26 mouse cellular contexts compared by ENCODE assay signal in genomic region chr10:67177410-67177809, GRCm38 (mm10).
A peak's percentile ranks its signal among the peaks of the same experiment; 100 is the strongest.
DNase-seq lines count a peak whose midpoint lies in the region; ATAC-seq and TF ChIP-seq lines count a peak whose summit lies in the region.
"Had no signal": no experiment of that assay in that cellular context is flagged by ENCODE, and none has a peak within 500 bp of the region (broad histone marks: within the 10 kb centered on the region; RNA-seq: fewer than 3 reads in every experiment).

No protein-coding gene starts in this region.

- H3K27ac ChIP-seq in CH12.LX (ENCODE audit: insufficient read depth, low read depth): no peak overlapping the region
- peak overlapping the region; percentile 5; the same call in 1 of the 2 replicates for H3K27ac ChIP-seq in liver, embryonic 11.5 days (ENCODE audit: low read depth, low read length)
- peak overlapping the region; percentile 29; the same call in 1 of the 2 replicates for H3K27ac ChIP-seq in liver, postnatal 0 days (ENCODE audit: low read depth)
- H3K27ac ChIP-seq: forebrain, embryonic 15.5 days; hindbrain, postnatal 0 days; left cerebral cortex, adult 2 months; limb, embryonic 15.5 days; stomach, embryonic 15.5 days had no signal

- H3K27me3 ChIP-seq in CH12.LX (replicated peaks): no peaks in the 10 kb centered on the region
- H3K27me3 ChIP-seq in liver, embryonic 11.5 days (replicated peaks; ENCODE audit: control insufficient read depth, insufficient read depth, low read length): no peaks in the 10 kb centered on the region
- H3K27me3 ChIP-seq in liver, postnatal 0 days (ENCODE audit: insufficient read depth, low read length): no peaks in the 10 kb centered on the region
- H3K27me3 ChIP-seq: forebrain, embryonic 15.5 days; heart, embryonic 12.5 days; limb, embryonic 15.5 days; Patski; stomach, embryonic 15.5 days had no signal

- peak; percentile 54 for DNase-seq in A20 (ENCODE audit: low read depth, low spot score)
- no peak for DNase-seq in CH12.LX (ENCODE audit: extremely low read depth)
- DNase-seq in liver, embryonic 11.5 days (ENCODE audit: low spot score): no peak
- no peak for DNase-seq in liver, postnatal 0 days
- no peak for DNase-seq in cerebellum, adult 18-20 months
- no peak for DNase-seq in left cerebral cortex, adult 8-10 months (ENCODE audit: low spot score in 2 of 2)
- DNase-seq in c-Kit-positive CD71-positive TER-119-positive erythroid progenitor cells, embryonic 14.5 days (ENCODE audit: low spot score): no peak
- DNase-seq: adrenal gland, adult 2 months; cerebellum, adult 8-10 months; cerebellum, postnatal 36 days; gastrocnemius, postnatal 10 days; heart, postnatal 14 days; kidney, adult 18-20 months; kidney, postnatal 4 days; left cerebral cortex, postnatal 4 days; lung, postnatal 14 days; thymus, postnatal 25 days had no signal

- TF ChIP-seq RAD21 in CH12.LX (IDR thresholded peaks at IDR 0.05; ENCODE audit: low read depth, low read length): no peak

- TF ChIP-seq CTCF in CH12.LX (conservative IDR thresholded peaks at IDR 0.05 in 1 of 2, IDR thresholded peaks at IDR 0.05 in 1 of 2; ENCODE audit: low read depth in 2 of 2, low read length in 2 of 2): no peak
- no peak for TF ChIP-seq CTCF in liver, postnatal 0 days (IDR thresholded peaks at IDR 0.05; ENCODE audit: low read depth)

- TF ChIP-seq POLR2A in CH12.LX (IDR thresholded peaks at IDR 0.05; ENCODE audit: low read depth, low read length): no peak

- H3K9me3 ChIP-seq in CH12.LX (replicated peaks; ENCODE audit: low read length): no peaks in the 10 kb centered on the region
- H3K9me3 ChIP-seq in liver, embryonic 11.5 days (ENCODE audit: control insufficient read depth, low read length): no peaks in the 10 kb centered on the region
- no peaks in the 10 kb centered on the region for H3K9me3 ChIP-seq in liver, postnatal 0 days (ENCODE audit: low read length)
- H3K9me3 ChIP-seq: forebrain, embryonic 15.5 days; heart, embryonic 12.5 days; limb, embryonic 15.5 days; stomach, embryonic 15.5 days had no signal

- H3K79me2 ChIP-seq in CH12.LX (replicated peaks; ENCODE audit: control insufficient read depth, extremely low read depth, insufficient read depth, poor library complexity, severe bottlenecking): peaks cover 54% of the 10 kb centered on the region

- 59% methylated on average over 4 of the region's 4 CpGs for whole genome bisulfite sequencing in liver, embryonic 11.5 days
- WGBS in liver, postnatal 0 days (ENCODE audit: insufficient replicate concordance): 36% methylated on average over 4 of the region's 4 CpGs

- peaks cover 0 to 8% of the 10 kb centered on the region in 2 experiments for H3K36me3 ChIP-seq in CH12.LX (replicated peaks in 1 of 2; ENCODE audit: control insufficient read depth in 1 of 2, insufficient read depth in 1 of 2, low read length in 1 of 2)
- no peaks in the 10 kb centered on the region for H3K36me3 ChIP-seq in liver, embryonic 11.5 days (ENCODE audit: control insufficient read depth, insufficient read depth, low read length)
- H3K36me3 ChIP-seq in liver, postnatal 0 days (replicated peaks; ENCODE audit: insufficient read depth, low read length): no peaks in the 10 kb centered on the region
- H3K36me3 ChIP-seq: forebrain, embryonic 15.5 days; heart, embryonic 12.5 days; limb, embryonic 15.5 days; stomach, embryonic 15.5 days had no signal

- H3K4me2 ChIP-seq in CH12.LX (ENCODE audit: insufficient read depth, low read depth, poor library complexity, severe bottlenecking): no peak overlapping the region
- H3K4me2 ChIP-seq in liver, embryonic 11.5 days: no peak overlapping the region
- no peak overlapping the region for H3K4me2 ChIP-seq in liver, postnatal 0 days (ENCODE audit: low read depth, low read length)
- H3K4me2 ChIP-seq: forebrain, embryonic 15.5 days; heart, embryonic 12.5 days; limb, embryonic 15.5 days; stomach, embryonic 15.5 days had no signal

- no peak overlapping the region for H3K4me3 ChIP-seq in CH12.LX (replicated peaks in 1 of 3; ENCODE audit: low read depth in 2 of 3, low read length in 2 of 3, poor library complexity in 1 of 3)
- H3K4me3 ChIP-seq in liver, embryonic 11.5 days (ENCODE audit: low read depth, low read length): no peak overlapping the region
- H3K4me3 ChIP-seq in liver, postnatal 0 days (ENCODE audit: low read depth, low read length): no peak overlapping the region
- H3K4me3 ChIP-seq: forebrain, embryonic 15.5 days; heart, embryonic 12.5 days; left cerebral cortex, adult 2 months; limb, embryonic 15.5 days; myocyte; stomach, embryonic 15.5 days had no signal

- peaks cover 7 to 44% of the 10 kb centered on the region in 2 experiments; a peak in 3 of 4 replicates for H3K4me1 ChIP-seq in CH12.LX (ENCODE audit: control insufficient read depth in 1 of 2, insufficient read depth in 2 of 2)
- peaks cover 13% of the 10 kb centered on the region for H3K4me1 ChIP-seq in liver, embryonic 11.5 days (replicated peaks; ENCODE audit: control insufficient read depth, insufficient read depth, low read length)
- peaks cover 31% of the 10 kb centered on the region for H3K4me1 ChIP-seq in liver, postnatal 0 days (ENCODE audit: insufficient read depth)
- H3K4me1 ChIP-seq: limb, embryonic 15.5 days had no signal

- no peak overlapping the region for H3K9ac ChIP-seq in CH12.LX (ENCODE audit: insufficient read depth, low read depth)
- no peak overlapping the region for H3K9ac ChIP-seq in liver, embryonic 11.5 days (ENCODE audit: low read depth, low read length)
- H3K9ac ChIP-seq in liver, postnatal 0 days (replicated peaks): no peak overlapping the region
- H3K9ac ChIP-seq: forebrain, embryonic 15.5 days; heart, embryonic 12.5 days; limb, embryonic 15.5 days; stomach, embryonic 15.5 days had no signal

- no peak for TF ChIP-seq EP300 in CH12.LX (IDR thresholded peaks at IDR 0.05; ENCODE audit: low read length)
- TF ChIP-seq EP300 in liver, postnatal 0 days (IDR thresholded peaks at IDR 0.05; ENCODE audit: low read depth): peak; percentile 66

- peak; percentile 47; the same call in 1 of the 2 replicates for ATAC-seq in liver, embryonic 11.5 days (replicated peaks; ENCODE audit: low FRiP score)
- no peak for ATAC-seq in liver, postnatal 0 days
- ATAC-seq: forebrain, embryonic 15.5 days; hindbrain, postnatal 0 days; midbrain, embryonic 16.5 days; Patski had no signal

- in situ Hi-C loops in CH12.LX (cut with MboI; ENCODE audit: low pct_ligation_motif_present, low pct_unique_long_range_greater_than_20kb, low sequenced_read_pairs): no loop called here

- dilution Hi-C loops in CH12.LX (cut with MboI; ENCODE audit: extremely low pct_ligation_motif_present, extremely low pct_unique_long_range_greater_than_20kb, low sequenced_read_pairs): no loop called here

TF ChIP-seq in CH12.LX, 34 proteins besides CTCF, POLR2A, EP300 and RAD21:
- TF ChIP-seq CHD1 (IDR thresholded peaks at IDR 0.05; ENCODE audit: low read depth, low read length) (no peak), ZNF384 (IDR thresholded peaks at IDR 0.05; ENCODE audit: low read depth, low read length) (peak; percentile 70)
